Comparison of ENCODE assay signal across 8 mouse cellular contexts in the genomic region with DNA sequence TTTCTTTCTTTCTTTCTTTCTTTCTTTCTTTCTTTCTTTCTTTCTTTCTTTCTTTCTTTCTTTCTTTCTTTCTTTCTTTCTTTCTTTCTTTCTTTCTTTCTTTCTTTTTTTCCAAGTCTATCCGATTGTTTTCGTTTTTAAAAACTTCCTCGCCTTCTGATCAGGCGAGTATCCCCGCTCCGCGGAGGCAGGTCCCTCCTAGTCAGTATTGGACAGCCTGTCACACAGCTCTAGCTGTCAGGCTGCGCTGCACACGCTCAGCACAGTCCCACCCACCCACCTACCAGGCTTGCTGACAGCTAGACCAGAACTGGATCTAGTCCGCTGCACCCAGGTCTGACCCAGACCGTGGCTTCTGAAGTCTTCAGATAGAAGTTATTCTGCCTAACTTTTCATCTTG. TPM values are rescaled to one million over a fixed set of nuclear protein-coding genes. Genes with fewer than 3 reads are reported as not detected.
DNase-seq lines count a peak whose midpoint lies in the region; ATAC-seq and TF ChIP-seq lines count a peak whose summit lies in the region.

No protein-coding gene starts in this region.

- DNase-seq in MEL (ENCODE audit: low read depth, low spot score), result peak; percentile 86
- DNase-seq in heart, postnatal 25 days (ENCODE audit: low spot score), result peak; percentile 16
- peak; percentile 35 to 49 for DNase-seq in layer of hippocampus, adult 2 months (ENCODE audit: low spot score in 2 of 2)
- peak; percentile 21 for DNase-seq in ovary, adult 18-20 months (ENCODE audit: low spot score)
- peak; percentile 58 for DNase-seq in thymus, postnatal 14 days

- no peak for TF ChIP-seq RAD21 in MEL (IDR thresholded peaks at IDR 0.05; ENCODE audit: low read depth, low read length)

- H3K79me2 ChIP-seq in MEL (ENCODE audit: control insufficient read depth, insufficient read depth, low read length, poor library complexity), result no peaks in the 10 kb centered on the region

- H3K36me3 ChIP-seq in MEL (ENCODE audit: control insufficient read depth in 1 of 2, insufficient read depth in 2 of 2, low read length in 2 of 2), result peaks cover 0 to 2% of the 10 kb centered on the region in 2 experiments; a peak in 1 of 4 replicates
- H3K36me3 ChIP-seq in forebrain, embryonic 13.5 days (ENCODE audit: poor library complexity, severe bottlenecking), result 0 out of 2 replicates have a peak, but pooled peaks cover 6% of the 10 kb centered on the region
- peaks cover 3% of the 10 kb centered on the region; the same call in 1 of the 2 replicates for H3K36me3 ChIP-seq in lung, embryonic 16.5 days (ENCODE audit: control insufficient read depth, insufficient read depth, low read length)

- no peak for TF ChIP-seq CTCF in MEL (IDR thresholded peaks at IDR 0.05 in 2 of 3, conservative IDR thresholded peaks at IDR 0.05 in 1 of 3; ENCODE audit: control insufficient read depth in 1 of 3, insufficient read depth in 1 of 3, low read depth in 2 of 3, low read length in 3 of 3, poor library complexity in 1 of 3, severe bottlenecking in 1 of 3)
- TF ChIP-seq CTCF in layer of hippocampus, adult 2 months (conservative IDR thresholded peaks at IDR 0.05), result peak; percentile 30

- H3K9me3 ChIP-seq in MEL (replicated peaks; ENCODE audit: insufficient read depth, low read length), result no peaks in the 10 kb centered on the region
- H3K9me3 ChIP-seq in forebrain, embryonic 13.5 days (replicated peaks), result no peaks in the 10 kb centered on the region
- H3K9me3 ChIP-seq in lung, embryonic 16.5 days (ENCODE audit: control insufficient read depth, low read length), result no peaks in the 10 kb centered on the region

- peak; percentile 80 for ATAC-seq in cerebellum, adult (ENCODE audit: insufficient number of reproducible peaks, low FRiP score, low TSS enrichment)
- ATAC-seq in forebrain, embryonic 13.5 days, result peak; percentile 95
- ATAC-seq in lung, embryonic 16.5 days (ENCODE audit: low read depth), result peak; percentile 93

- H3K27ac ChIP-seq in MEL (ENCODE audit: control insufficient read depth, low read depth, low read length), result no peak overlapping the region; the same call in 1 of the 2 replicates
- H3K27ac ChIP-seq in forebrain, embryonic 13.5 days, result no peak overlapping the region
- H3K27ac ChIP-seq in layer of hippocampus, adult 2 months, result peak overlapping the region; percentile 60
- peak overlapping the region; percentile 63; the same call in 1 of the 2 replicates for H3K27ac ChIP-seq in lung, embryonic 16.5 days (ENCODE audit: low read length)

- no peak for TF ChIP-seq EP300 in MEL (IDR thresholded peaks at IDR 0.05; ENCODE audit: low read depth in 1 of 2, low read length in 2 of 2)

- intact Hi-C loops in heart, postnatal 25 days (cut with DNase I), result loop anchor here (5.0 to 10.0 kb wide), 3 partner anchors 326 to 376 kb away; partner anchors contain the start of gene Zfp945

- TF ChIP-seq POLR2A in MEL (IDR thresholded peaks at IDR 0.05; ENCODE audit: control insufficient read depth in 1 of 2, insufficient read depth in 1 of 2, low read depth in 1 of 2, low read length in 2 of 2, poor library complexity in 1 of 2), result no peak

- H3K4me2 ChIP-seq in forebrain, embryonic 13.5 days, result peak overlapping the region; percentile 73
- peak overlapping the region; percentile 79 for H3K4me2 ChIP-seq in lung, embryonic 16.5 days (ENCODE audit: low read depth, low read length)

- no peaks in the 10 kb centered on the region; a peak in 1 of 4 replicates for H3K27me3 ChIP-seq in MEL (ENCODE audit: control insufficient read depth in 1 of 2, insufficient read depth in 2 of 2, low read length in 2 of 2)
- H3K27me3 ChIP-seq in forebrain, embryonic 13.5 days, result no peaks in the 10 kb centered on the region
- H3K27me3 ChIP-seq in lung, embryonic 16.5 days (ENCODE audit: control insufficient read depth, insufficient read depth, low read depth, low read length), result no peaks in the 10 kb centered on the region

- WGBS in forebrain, embryonic 13.5 days, result under 1% methylated on average over 11 of the region's 11 CpGs
- under 1% methylated on average over 11 of the region's 11 CpGs for WGBS in lung, embryonic 16.5 days

- H3K4me1 ChIP-seq in MEL (ENCODE audit: control insufficient read depth in 1 of 2, insufficient read depth in 2 of 2, low read length in 2 of 2), result no peaks in the 10 kb centered on the region
- peaks cover 15% of the 10 kb centered on the region for H3K4me1 ChIP-seq in forebrain, embryonic 13.5 days
- H3K4me1 ChIP-seq in lung, embryonic 16.5 days (replicated peaks; ENCODE audit: control insufficient read depth, insufficient read depth, low read length), result no peaks in the 10 kb centered on the region

- H3K4me3 ChIP-seq in MEL (ENCODE audit: control insufficient read depth in 1 of 2, insufficient read depth in 1 of 2, low read depth in 2 of 2, low read length in 2 of 2), result peak overlapping the region; percentile 80 to 96
- H3K4me3 ChIP-seq in forebrain, embryonic 13.5 days, result peak overlapping the region; percentile 80
- H3K4me3 ChIP-seq in layer of hippocampus, adult 2 months, result peak overlapping the region; percentile 71
- H3K4me3 ChIP-seq in lung, embryonic 16.5 days (ENCODE audit: low read length), result peak overlapping the region; percentile 82

- peak overlapping the region; percentile 64 for H3K9ac ChIP-seq in MEL (ENCODE audit: control insufficient read depth, low read depth, low read length, poor library complexity, severe bottlenecking)
- H3K9ac ChIP-seq in forebrain, embryonic 13.5 days, result peak overlapping the region; percentile 67
- H3K9ac ChIP-seq in lung, embryonic 16.5 days (ENCODE audit: low read length), result peak overlapping the region; percentile 78

TF ChIP-seq in MEL, 35 proteins besides CTCF, POLR2A, EP300 and RAD21:
- TF ChIP-seq SIN3A (IDR thresholded peaks at IDR 0.05; ENCODE audit: low read length) (peak; percentile 80), MXI1 (IDR thresholded peaks at IDR 0.05; ENCODE audit: low read depth, low read length) (peak; percentile 75), ZC3H11A (IDR thresholded peaks at IDR 0.05; ENCODE audit: low read depth, low read length) (no peak), HCFC1 (IDR thresholded peaks at IDR 0.05; ENCODE audit: low read depth, low read length) (0 out of 2 replicates have a peak, but pooled peaks have one; percentile 27), GATA1 (IDR thresholded peaks at IDR 0.05; ENCODE audit: low read depth, low read length) (no peak), NRF1 (IDR thresholded peaks at IDR 0.05; ENCODE audit: insufficient read depth, low read depth, low read length, poor library complexity, severe bottlenecking) (peak; percentile 59; the same call in 1 of the 2 replicates), ZNF384 (IDR thresholded peaks at IDR 0.05; ENCODE audit: low read depth, low read length) (peak; percentile 50; the same call in 1 of the 2 replicates), KAT2A (conservative IDR thresholded peaks at IDR 0.05; ENCODE audit: low read depth, low read length) (no peak)
TF ChIP-seq in MEL: peak in this region for 5.

RNA-seq across cellular contexts. Expression of gene Zfp40, which starts 0.4 kb away (rescaled TPM):
- 0.85 and 0.89 TPM in 2 replicates for total RNA-seq in MEL (2012; rRNA removed)
- polyA plus RNA-seq in MEL (2012; ENCODE audit: insufficient read depth in 1 of 2, insufficient read length in 2 of 2, low read depth in 1 of 2, low replicate concordance in 2 of 2, missing spikeins in 1 of 2), result 1 to 10 TPM in 1 of 2 experiments, not detected in 1; 1.3 TPM
- 23.5 and 24.7 TPM in 2 replicates for polyA plus RNA-seq in forebrain, embryonic 13.5 days (2015; fragmentation: Nextera tagmentation; extraction: Ambion mirVana)
- 1 to 10 TPM; 4.0 to 7.0 TPM for total RNA-seq in heart, postnatal 25 days (2021)
- total RNA-seq in layer of hippocampus, adult 2 months (2021), result 10 to 100 TPM; 20.5 to 23.7 TPM
- 11.7 and 12.5 TPM in 2 replicates for polyA plus RNA-seq in lung, embryonic 16.5 days (2015; fragmentation: Nextera tagmentation; extraction: Ambion mirVana)

Comparison
In these comparisons a context has a peak if more than half of its experiments do, and no peak if none do; other contexts are left out.
1. DNase-seq: peak in every context shown above with its lines; median percentile 86 in MEL; 58 in thymus, postnatal 14 days; 42 in layer of hippocampus, adult 2 months; 21 in ovary, adult 18-20 months; 16 in heart, postnatal 25 days.
2. H3K27ac ChIP-seq: peak in layer of hippocampus, adult 2 months (single experiment) and lung, embryonic 16.5 days (single experiment); none in MEL (single experiment) and forebrain, embryonic 13.5 days (single experiment).
3. Peak in every context shown above with its lines, with median percentiles within 50 percentile points of each other: H3K4me3 ChIP-seq, H3K9ac ChIP-seq and ATAC-seq.